Mouse (Mus musculus) lung, adult 2 months (tissue): ENCODE measurements at regions not wholly inside any gene's neighbourhood (a gene's known extent, or its start where the extent isn't known, plus 50 kb on each side); places are given as distances from the start of the nearest gene placed in this dataset.

Experiments used
- DNase-seq: peaks from one replicate; pipeline ENCODE4 v3.0.0; 2022
- H3K4me1 ChIP-seq: fragments of 200-500 bp; 2 replicates; pipeline ENCODE4 v1.6.1; 2011; ENCODE audit warnings: low read length; ENCODE audit not compliant: control insufficient read depth, insufficient read depth
- H3K4me3 ChIP-seq: fragments of 200-500 bp; replicated peaks from 2 replicates; pipeline ENCODE3; 2011; ENCODE audit warnings: low read depth, mild to moderate bottlenecking, control low read depth, low read length; ENCODE audit errors: extremely low read depth
- CTCF ChIP-seq: fragments of 200-500 bp; IDR thresholded peaks from 2 replicates; pipeline ENCODE4 v1.5.1; 2011; ENCODE audit warnings: mild to moderate bottlenecking, low read length, control low read depth; ENCODE audit not compliant: insufficient read depth
- POLR2A ChIP-seq: fragments of 200-500 bp; IDR thresholded peaks from 2 replicates; pipeline ENCODE4 v1.6.1; 2011; ENCODE audit warnings: low read depth, mild to moderate bottlenecking, control low read depth, low read length, borderline replicate concordance; ENCODE audit errors: extremely low read depth
- WGBS: fragments of 180-500 bp; shearing (Covaris S2); methylation state at CpG from one replicate; pipeline ENCODE4 v1.1.7; 2018; 5-methylcytosine and 5-hydroxymethylcytosine counted together

- no peak for DNase-seq
- whole genome bisulfite sequencing = 16% methylated on average over 2 of the region's 2 CpGs
- no peak for TF ChIP-seq CTCF
- TF ChIP-seq POLR2A = no peak
- H3K4me1 ChIP-seq = no peaks in the 10 kb centered on the region; the same call in 1 of the 2 replicates
- no peak overlapping the region for H3K4me3 ChIP-seq
Measured at GRCm38 (mm10) chr10:44846149-44846548, 220.9 kb upstream of the Prep start.

- 61% methylated on average over 2 of the region's 2 CpGs for WGBS
- H3K4me3 ChIP-seq = no peak overlapping the region
- no peak for TF ChIP-seq POLR2A
- no peak for TF ChIP-seq CTCF
Measured at GRCm38 (mm10) chr10:44840449-44840848, 226.6 kb upstream of the Prep start.

GRCm38 (mm10) chr10:44832455-44832854 lies 234.5 kb upstream of the Prep start:
- WGBS = 92% methylated on average over 1 of the region's 1 CpGs
- no peak for TF ChIP-seq CTCF
- TF ChIP-seq POLR2A = no peak
- H3K4me1 ChIP-seq = no peaks in the 10 kb centered on the region
- DNase-seq = no peak
- H3K4me3 ChIP-seq = no peak overlapping the region

More at GRCm38 (mm10) chr10:44840449-44840848, 226.6 kb upstream of the Prep start:
- no peak for DNase-seq
- no peaks in the 10 kb centered on the region for H3K4me1 ChIP-seq

GRCm38 (mm10) chr10:44826271-44826670 lies 240.7 kb upstream of the Prep start:
- TF ChIP-seq CTCF = no peak
- DNase-seq = no peak
- no peak overlapping the region for H3K4me3 ChIP-seq
- 65% methylated on average over 3 of the region's 3 CpGs for WGBS
- no peaks in the 10 kb centered on the region for H3K4me1 ChIP-seq

- Histone ChIP-seq H3K4me1 (no peaks in the 10 kb centered on the region), H3K4me3 (no peak overlapping the region)
- no peak for DNase-seq
- 89% methylated on average over 3 of the region's 3 CpGs for WGBS
- TF ChIP-seq CTCF = no peak
Measured at GRCm38 (mm10) chr10:44821666-44822065, 245.3 kb upstream of the Prep start.

GRCm38 (mm10) chr10:44820379-44820778 lies 246.6 kb upstream of the Prep start:
- H3K4me1 ChIP-seq = no peaks in the 10 kb centered on the region
- no peak overlapping the region for H3K4me3 ChIP-seq
- TF ChIP-seq CTCF = no peak
- no peak for TF ChIP-seq POLR2A
- DNase-seq = no peak
- WGBS = 53% methylated on average over 2 of the region's 2 CpGs

GRCm38 (mm10) chr10:44819361-44819760 lies 247.6 kb upstream of the Prep start:
- WGBS = 91% methylated on average over 2 of the region's 2 CpGs
- H3K4me1 ChIP-seq = no peaks in the 10 kb centered on the region
- DNase-seq = no peak
- TF ChIP-seq POLR2A (no peak), CTCF (no peak)
- no peak overlapping the region for H3K4me3 ChIP-seq

GRCm38 (mm10) chr10:44818615-44819014 lies 248.4 kb upstream of the Prep start:
- Histone ChIP-seq H3K4me3 (no peak overlapping the region), H3K4me1 (no peaks in the 10 kb centered on the region)
- DNase-seq = no peak
- no peak for TF ChIP-seq POLR2A
- TF ChIP-seq CTCF = no peak
- WGBS = 42% methylated on average over 1 of the region's 1 CpGs

- WGBS = 44% methylated on average over 1 of the region's 1 CpGs
- H3K4me1 ChIP-seq = no peaks in the 10 kb centered on the region
- DNase-seq = no peak
- TF ChIP-seq POLR2A (no peak), CTCF (no peak)
- no peak overlapping the region for H3K4me3 ChIP-seq
Measured at GRCm38 (mm10) chr10:44796205-44796604, 267.9 kb upstream of the Prdm1 start.

- DNase-seq = no peak
- no peak overlapping the region for H3K4me3 ChIP-seq
- H3K4me1 ChIP-seq = no peaks in the 10 kb centered on the region
- WGBS = 81% methylated on average over 6 of the region's 6 CpGs
- TF ChIP-seq CTCF (no peak), POLR2A (no peak)
Measured at GRCm38 (mm10) chr10:44785386-44785785, 257.1 kb upstream of the Prdm1 start.

- no peaks in the 10 kb centered on the region for H3K4me1 ChIP-seq
- no peak overlapping the region for H3K4me3 ChIP-seq
- DNase-seq = no peak
- WGBS = 88% methylated on average over 5 of the region's 5 CpGs
- no peak for TF ChIP-seq POLR2A
Measured at GRCm38 (mm10) chr10:44780381-44780958, 252.2 kb upstream of the Prdm1 start.
